Mouse (Mus musculus) activated CD4-positive, CD25-positive, alpha-beta regulatory T cell (primary cell): ENCODE measurements around the gene Lbx2. TPM values are rescaled to one million over a fixed set of nuclear protein-coding genes. Genes with fewer than 3 reads are reported as not detected.

Experiments used
- polyA plus RNA-seq, 2 experiments: library from polyadenylated mRNA; unstranded; fragments of 100-300 nt; shearing (Covaris generic); gene quantifications; one replicate each; pipeline ENCODE4 v1.2.1; 2017

Lbx2 gene
- under 1 TPM; 0.22 to 0.33 TPM for polyA plus RNA-seq

GRCm38 (mm10) chr6:83086121-83087035 lies at the start of gene Lbx2:
Gene Lbx2, plus strand, starts transcription at chr6:83086367.

GRCm38 (mm10) chr6:83054074-83054851 lies 31.9 kb upstream of the Lbx2 start, which contains the start of gene Aup1:
Gene Aup1, plus strand, starts transcription at chr6:83054521.

GRCm38 (mm10) chr6:83054871-83055431 lies 31.2 kb upstream of the Lbx2 start, which contains the start of gene Htra2:
Gene Htra2, minus strand, starts transcription at chr6:83055273.

GRCm38 (mm10) chr6:83057790-83058189 lies 28.4 kb upstream of the Lbx2 start, which contains the start of gene Dqx1:
Gene Dqx1, plus strand, starts transcription at chr6:83057844.

GRCm38 (mm10) chr6:83070247-83070310 lies 16.1 kb upstream of the Lbx2 start, which contains the start of gene Tlx2:
Gene Tlx2, minus strand, starts transcription at chr6:83070293.

GRCm38 (mm10) chr6:83077630-83078323 lies 8.4 kb upstream of the Lbx2 start, which contains the start of gene Pcgf1:
Gene Pcgf1, plus strand, starts transcription at chr6:83077869.

GRCm38 (mm10) chr6:83101316-83101687 lies 15.1 kb downstream of the Lbx2 start, which contains the start of the genes Ccdc142 and Gm42688:
Gene Ccdc142, plus strand, starts transcription at chr6:83101601.
Gene Gm42688, plus strand, starts transcription at chr6:83101617.

GRCm38 (mm10) chr6:83108762-83109668 lies 22.8 kb downstream of the Lbx2 start, which contains the start of gene Mrpl53:
Gene Mrpl53, plus strand, starts transcription at chr6:83109040.

GRCm38 (mm10) chr6:83115011-83115671 lies 29.0 kb downstream of the Lbx2 start, which contains the start of gene Mogs:
Gene Mogs, plus strand, starts transcription at chr6:83115496.

GRCm38 (mm10) chr6:83120930-83121862 lies 35.0 kb downstream of the Lbx2 start, which contains the start of gene Wbp1:
Gene Wbp1, minus strand, starts transcription at chr6:83121559.

GRCm38 (mm10) chr6:83125331-83125730 lies 39.2 kb downstream of the Lbx2 start, which contains the start of gene Ino80b:
Gene Ino80b, minus strand, starts transcription at chr6:83125431.

GRCm38 (mm10) chr6:83134951-83135513 lies 48.9 kb downstream of the Lbx2 start, which contains the start of gene Rtkn:
Gene Rtkn, plus strand, starts transcription at chr6:83135463.

Other genes with a start within 250 kb of the Lbx2 start
- 10 to 100 TPM in 1 of 2 experiments, 1 to 10 TPM in 1; 7.2 to 10.4 TPM for gene Sema4f, start 146.6 kb upstream of the Lbx2 start, polyA plus RNA-seq
- gene M1ap, start 139.5 kb upstream of the Lbx2 start, polyA plus RNA-seq, result under 1 TPM; 0.20 to 0.56 TPM
- 10 to 100 TPM; 32.4 to 50.7 TPM for gene Dok1, start 52.9 kb upstream of the Lbx2 start, polyA plus RNA-seq
- under 1 TPM; 0.33 to 0.43 TPM for gene Loxl3, start 52.2 kb upstream of the Lbx2 start, polyA plus RNA-seq
- 100 to 1,000 TPM; 423 to 439 TPM for gene Aup1, start 31.8 kb upstream of the Lbx2 start, polyA plus RNA-seq
- gene Htra2, start 31.1 kb upstream of the Lbx2 start, polyA plus RNA-seq, result 10 to 100 TPM; 41.1 to 48.9 TPM
- 1 to 10 TPM in 1 of 2 experiments, under 1 TPM in 1; 0.52 to 2.8 TPM for gene Dqx1, start 28.5 kb upstream of the Lbx2 start, polyA plus RNA-seq
- under 1 TPM in 1 of 2 experiments, not detected in 1; 0.11 TPM for gene Tlx2, start 16.1 kb upstream of the Lbx2 start, polyA plus RNA-seq
- gene Pcgf1, start 8.5 kb upstream of the Lbx2 start, polyA plus RNA-seq, result 10 to 100 TPM; 34.0 to 46.7 TPM
- 1 to 10 TPM; 3.9 to 7.1 TPM for gene Ccdc142, start 15.2 kb downstream of the Lbx2 start, polyA plus RNA-seq
- 1 to 10 TPM; 6.6 to 8.2 TPM for gene Gm42688, start 15.2 kb downstream of the Lbx2 start, polyA plus RNA-seq
- gene Mrpl53, start 22.7 kb downstream of the Lbx2 start, polyA plus RNA-seq, result 10 to 100 TPM; 51.7 to 65.2 TPM
- 10 to 100 TPM; 86.0 to 98.4 TPM for gene Mogs, start 29.1 kb downstream of the Lbx2 start, polyA plus RNA-seq
- gene Wbp1, start 35.2 kb downstream of the Lbx2 start, polyA plus RNA-seq, result 10 to 100 TPM; 63.4 to 63.9 TPM
- 10 to 100 TPM; 38.5 to 41.6 TPM for gene Ino80b, start 39.1 kb downstream of the Lbx2 start, polyA plus RNA-seq
- under 1 TPM; 0.26 to 0.30 TPM for gene Rtkn, start 49.1 kb downstream of the Lbx2 start, polyA plus RNA-seq
- under 1 TPM; 0.38 to 0.82 TPM for gene Wdr54, start 70.0 kb downstream of the Lbx2 start, polyA plus RNA-seq
- not detected for gene 1700003E16Rik, start 70.0 kb downstream of the Lbx2 start, polyA plus RNA-seq
- gene Dctn1, start 79.6 kb downstream of the Lbx2 start, polyA plus RNA-seq, result 10 to 100 TPM; 43.0 to 63.2 TPM
- under 1 TPM; 0.06 to 0.57 TPM for gene Slc4a5, start 133.5 kb downstream of the Lbx2 start, polyA plus RNA-seq
- gene Mthfd2, start 239.5 kb downstream of the Lbx2 start, polyA plus RNA-seq, result 10 to 100 TPM; 79.7 to 84.7 TPM
- gene Mob1a, start 239.6 kb downstream of the Lbx2 start, polyA plus RNA-seq, result 100 to 1,000 TPM; 129 to 176 TPM